Mouse (Mus musculus) left cerebral cortex, adult 2 months (tissue): ENCODE results near the gene Pex26. TPM values are rescaled to one million over a fixed set of nuclear protein-coding genes. Genes with fewer than 3 reads are reported as not detected.

ENCODE experiments used
- DNase-seq, 2 experiments: peaks; one replicate each; pipeline ENCODE4 v3.0.0; 2021 to 2022; ENCODE audit warnings: low spot score in 2 of 2, mixed read lengths in 1 of 2; ENCODE audit errors: extremely low spot score in 1 of 2
- H3K27ac ChIP-seq: fragments of 200-600 bp; 2 replicates; pipeline ENCODE4 v1.8.1; 2022
- H3K4me3 ChIP-seq: fragments of 200-600 bp; 2 replicates; pipeline ENCODE4 v1.8.1; 2022
- CTCF ChIP-seq: fragments of 200-600 bp; IDR thresholded peaks from 2 replicates; pipeline ENCODE4 v1.8.1; 2022; ENCODE audit warnings: antibody characterized with exemption, mild to moderate bottlenecking, moderate library complexity
- intact Hi-C: fragments of 180-260 bp; cut with DNase I; formaldehyde crosslinking; loops from one replicate; pipeline ENCODE4 v1.15.1; 2025
- total RNA-seq, 2 experiments: library from RNA; stranded (reverse); gene quantifications; 2 replicates each; pipeline ENCODE4 v1.2.3; 2021

Pex26 gene
- total RNA-seq, 2 experiments from 2014 or later = 15.0 to 15.1 TPM

DNA sequence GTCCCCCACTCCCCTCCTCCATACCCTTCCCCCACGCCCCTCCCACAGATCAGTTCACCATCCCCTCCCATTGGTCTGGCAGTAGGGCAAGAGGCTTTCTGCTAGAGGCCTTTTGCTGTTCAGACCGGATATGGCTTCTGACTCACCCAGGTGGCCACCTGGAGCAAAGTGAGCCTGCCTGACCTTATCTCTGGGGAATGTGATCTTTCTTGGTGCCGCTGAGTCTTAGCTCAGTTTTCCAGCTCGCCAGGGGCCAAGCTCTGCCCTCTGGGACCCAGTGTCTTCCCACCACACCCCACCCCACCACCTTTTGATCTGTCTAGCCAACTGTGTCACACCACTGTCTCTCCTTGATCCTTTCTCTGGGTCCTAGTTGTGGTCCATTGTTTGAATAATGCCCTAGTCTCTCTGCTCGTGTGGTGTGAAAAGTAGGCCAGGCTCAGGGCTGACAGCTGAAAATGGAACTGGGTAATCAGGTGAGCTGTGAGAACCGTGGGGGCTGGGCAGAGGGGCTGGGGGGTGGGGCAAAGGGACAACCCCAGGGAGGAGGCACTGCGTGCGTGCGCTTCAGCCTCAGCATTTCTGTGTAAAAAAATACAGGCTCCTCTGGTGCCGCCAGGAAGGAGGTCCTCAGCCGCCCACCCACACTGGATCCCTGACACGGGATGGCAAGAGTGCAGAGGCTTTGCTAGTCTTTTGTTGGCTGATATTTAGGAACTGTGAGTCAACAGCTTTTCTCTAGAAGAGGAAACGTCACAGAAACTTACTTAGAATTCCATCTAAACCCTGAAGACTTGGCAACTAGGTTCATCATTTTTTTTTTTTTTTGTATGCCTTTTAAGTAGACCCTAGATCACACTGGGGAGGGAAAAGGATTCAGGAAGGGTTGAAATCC, 10.8 kb downstream of the Pex26 start:
- no peak overlapping the region for H3K4me3 ChIP-seq
- H3K27ac ChIP-seq = no peak overlapping the region; the same call in 1 of the 2 replicates
- no peak for TF ChIP-seq CTCF
- DNase-seq = no peak
- intact Hi-C loops = no loop called here

DNA sequence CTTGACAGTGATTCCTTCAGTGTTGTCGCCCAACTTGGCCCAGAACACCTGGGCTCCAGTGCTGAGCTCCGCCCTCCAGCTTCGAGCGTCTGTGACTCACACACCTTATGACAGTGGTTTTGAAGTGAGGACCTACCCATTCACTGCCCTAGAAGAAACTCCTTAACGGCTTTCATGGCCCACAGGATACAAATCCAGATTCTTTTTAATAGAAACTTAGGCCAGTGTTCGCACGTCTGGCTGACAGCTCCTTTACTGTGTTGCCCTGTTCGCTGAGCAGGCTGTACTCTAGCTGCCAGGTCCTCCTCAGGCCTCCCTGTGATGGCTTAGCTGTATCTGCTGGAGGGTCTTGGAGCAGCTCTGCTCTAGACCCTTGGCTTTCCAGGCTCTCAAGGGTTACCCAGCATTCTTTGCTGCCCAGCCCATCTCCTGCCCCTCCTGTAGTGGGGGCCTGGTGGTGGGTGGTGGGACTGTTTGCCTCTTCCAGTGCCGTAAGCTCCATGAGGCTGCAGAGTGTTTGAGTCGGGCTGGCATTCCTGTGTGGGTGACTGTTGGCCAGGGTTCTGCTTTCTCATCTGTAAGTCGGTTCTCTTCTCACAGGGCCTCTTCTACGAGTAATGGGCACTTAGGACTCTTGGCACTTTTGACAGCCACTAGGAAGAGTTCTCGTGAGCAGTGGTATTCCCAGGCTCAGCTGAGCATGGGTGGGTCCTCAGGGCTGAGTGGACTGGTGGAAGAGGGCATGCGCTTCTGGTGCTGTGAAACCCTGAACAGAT, 11.7 kb downstream of the Pex26 start:
- intact Hi-C loops = no loop called here
- Histone ChIP-seq H3K4me3 (no peak overlapping the region), H3K27ac (peak overlapping the region; percentile 28; the same call in 1 of the 2 replicates)
- DNase-seq = peak in 1 of 2 experiments; percentile 38
- no peak; the same call in 1 of the 2 replicates for TF ChIP-seq CTCF

DNA sequence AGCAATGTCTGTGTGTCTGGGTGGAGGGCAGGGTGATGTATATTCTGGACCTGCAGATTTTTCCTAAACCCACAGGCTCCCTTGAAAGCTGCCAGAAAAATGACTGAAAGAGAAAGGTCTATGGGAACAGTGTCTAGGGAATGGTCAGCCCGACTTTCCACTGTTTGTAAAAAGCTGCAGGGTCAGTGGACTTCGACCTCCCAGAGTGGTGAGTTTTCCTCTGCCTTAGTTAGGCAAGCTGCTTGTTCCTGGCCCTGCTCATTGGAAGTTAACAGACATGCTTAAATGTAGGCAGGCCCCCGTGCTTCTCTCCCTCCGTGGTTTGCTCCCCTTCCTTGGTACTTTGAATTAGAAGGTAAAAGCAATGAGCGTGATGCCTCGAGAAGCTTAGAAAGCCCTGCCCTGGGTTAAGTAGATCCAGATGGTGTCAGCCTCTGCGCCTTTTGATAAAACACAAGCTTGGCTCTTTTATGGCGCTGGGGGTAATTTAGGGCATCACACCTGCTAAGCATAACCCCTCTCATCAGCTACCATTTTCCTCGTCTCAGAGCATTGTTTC, 14.4 kb downstream of the Pex26 start:
- Histone ChIP-seq H3K4me3 (no peak overlapping the region), H3K27ac (no peak overlapping the region)
- DNase-seq = no peak
- intact Hi-C loops = no loop called here
- TF ChIP-seq CTCF = no peak

DNA sequence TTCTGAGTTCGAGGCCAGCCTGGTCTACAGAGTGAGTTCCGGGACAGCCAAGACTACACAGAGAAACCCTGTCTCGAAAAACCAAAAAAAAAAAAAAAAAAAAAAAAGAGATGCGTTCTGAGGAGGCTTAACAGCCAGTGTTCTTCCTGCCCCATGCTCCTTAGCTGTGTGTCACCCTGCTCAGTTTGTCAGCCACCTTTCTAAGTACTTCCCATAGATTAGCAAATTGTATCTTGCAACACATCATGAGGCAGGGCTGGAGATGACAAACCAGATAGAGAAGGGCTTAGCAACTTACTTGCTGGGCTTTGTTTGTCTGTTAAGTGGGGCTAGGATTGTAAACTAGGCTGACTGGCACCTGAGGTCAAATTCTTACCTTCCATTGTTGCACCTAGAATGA, 17.0 kb downstream of the Pex26 start:
- TF ChIP-seq CTCF = no peak
- Histone ChIP-seq H3K4me3 (no peak overlapping the region), H3K27ac (no peak overlapping the region)
- DNase-seq = no peak
- intact Hi-C loops = no loop called here

DNA sequence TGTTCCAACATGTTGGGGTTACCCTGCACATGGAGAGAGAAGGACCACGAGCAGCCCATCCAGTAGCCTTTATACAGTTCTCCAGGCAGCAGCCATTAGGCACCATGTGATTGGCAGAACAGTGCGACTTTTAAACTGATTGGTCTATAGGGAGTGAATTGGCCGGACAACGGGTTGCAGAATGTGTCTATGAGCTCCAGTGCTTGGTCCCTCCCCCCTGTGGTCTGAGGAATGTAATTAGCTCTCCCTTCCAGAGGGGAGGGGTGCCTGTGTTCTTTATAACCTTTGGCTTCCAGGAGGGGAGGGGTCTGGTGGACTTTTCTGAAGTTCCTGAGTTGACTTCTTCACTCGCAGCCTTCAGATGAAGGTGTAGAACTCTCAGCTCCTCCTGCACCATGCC, 18.6 kb downstream of the Pex26 start:
- intact Hi-C loops = no loop called here
- Histone ChIP-seq H3K27ac (no peak overlapping the region), H3K4me3 (no peak overlapping the region)
- DNase-seq = no peak
- TF ChIP-seq CTCF = no peak

DNA sequence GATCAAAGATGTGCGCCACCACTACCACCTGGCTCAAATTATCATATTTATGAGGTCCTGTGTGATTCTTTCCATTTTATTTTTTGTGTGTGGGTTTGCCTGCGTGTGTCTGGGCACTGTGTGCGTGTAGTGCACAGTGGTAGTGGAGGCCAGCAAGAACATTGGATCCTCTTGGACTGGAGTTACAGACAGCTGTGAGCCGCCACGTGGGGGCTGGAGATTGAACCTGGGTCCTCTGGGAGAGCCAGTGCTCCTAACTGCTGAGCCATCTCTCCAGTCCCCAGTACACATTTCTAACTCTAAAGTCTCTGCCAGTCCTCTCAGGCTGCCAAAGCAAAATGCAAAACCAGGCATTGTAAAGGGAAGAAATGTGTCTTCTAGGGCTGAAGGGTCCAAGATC, 23.0 kb downstream of the Pex26 start:
- no peak overlapping the region for H3K27ac ChIP-seq
- no peak for DNase-seq
- no peak for TF ChIP-seq CTCF
- intact Hi-C loops = no loop called here
- no peak overlapping the region for H3K4me3 ChIP-seq

DNA sequence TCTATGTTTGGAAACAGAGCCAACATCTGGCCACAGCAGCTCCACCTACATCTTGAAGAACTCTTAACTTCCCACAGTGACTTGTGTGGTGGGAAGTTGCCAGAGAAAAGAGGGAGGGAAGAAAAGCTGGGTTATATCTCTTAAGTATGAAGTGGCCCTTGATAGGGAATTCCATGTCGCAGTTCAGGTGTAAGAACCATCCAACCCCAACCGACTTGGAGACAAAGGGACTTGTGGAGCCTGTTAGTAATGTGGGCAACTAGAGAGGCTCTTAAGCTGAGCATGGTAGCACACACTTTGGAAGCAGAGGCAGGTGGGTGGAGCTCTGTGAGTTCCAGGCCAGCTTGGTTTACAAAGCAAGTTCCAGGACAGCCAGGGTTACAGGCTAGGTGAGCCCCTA, 26.1 kb downstream of the Pex26 start:
- TF ChIP-seq CTCF = no peak
- Histone ChIP-seq H3K4me3 (no peak overlapping the region), H3K27ac (peak overlapping the region; percentile 76; the same call in 1 of the 2 replicates)
- no peak for DNase-seq
- intact Hi-C loops = no loop called here

DNA sequence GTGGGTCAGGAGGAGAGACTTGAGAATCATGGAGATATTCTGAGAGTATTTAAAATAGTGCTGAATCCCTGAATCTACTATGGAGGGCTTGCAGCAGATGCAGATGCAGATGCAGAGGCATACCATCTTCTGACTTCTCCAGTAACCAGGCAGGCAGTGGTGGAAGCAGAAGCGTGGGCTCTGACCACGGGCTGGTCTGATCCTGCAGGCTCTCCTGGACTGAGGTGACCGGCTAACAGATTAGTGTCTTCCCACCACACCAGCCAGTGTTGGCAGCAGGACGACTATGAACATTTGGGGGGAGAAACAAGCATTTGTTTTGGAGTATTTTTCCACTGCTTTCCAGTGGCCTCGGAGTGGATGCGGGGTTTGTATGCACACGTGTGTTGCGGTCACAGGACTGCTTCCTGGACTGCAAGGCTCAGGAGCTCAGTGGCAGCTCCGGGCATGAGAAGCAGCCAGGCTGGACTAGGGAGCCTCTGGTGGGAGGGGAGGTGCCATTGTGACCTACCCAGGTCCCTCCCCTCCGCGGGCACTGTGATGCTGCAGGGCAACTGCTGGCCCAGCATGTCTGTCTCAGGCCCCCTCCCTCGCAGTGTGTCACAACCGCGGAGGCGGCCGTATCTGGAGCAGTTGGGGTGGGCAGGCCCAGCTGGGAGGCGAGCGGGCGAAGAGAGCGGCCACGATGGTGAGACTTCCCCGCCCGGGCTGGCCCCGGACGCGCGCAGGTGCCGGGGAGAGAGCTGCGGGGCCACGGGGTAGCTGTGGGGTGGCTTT, 26.9 kb downstream of the Pex26 start, which contains the start of gene Tuba8:
Gene Tuba8, plus strand, starts transcription at position 548 of the 777 bp plus-strand sequence.
- Histone ChIP-seq H3K27ac (peak within 1 kb of the TSS; percentile 76), H3K4me3 (peak within 1 kb of the TSS; percentile 53)
- TF ChIP-seq CTCF = no peak
- intact Hi-C loops = no loop called here
- DNase-seq = peak; percentile 54 to 81

DNA sequence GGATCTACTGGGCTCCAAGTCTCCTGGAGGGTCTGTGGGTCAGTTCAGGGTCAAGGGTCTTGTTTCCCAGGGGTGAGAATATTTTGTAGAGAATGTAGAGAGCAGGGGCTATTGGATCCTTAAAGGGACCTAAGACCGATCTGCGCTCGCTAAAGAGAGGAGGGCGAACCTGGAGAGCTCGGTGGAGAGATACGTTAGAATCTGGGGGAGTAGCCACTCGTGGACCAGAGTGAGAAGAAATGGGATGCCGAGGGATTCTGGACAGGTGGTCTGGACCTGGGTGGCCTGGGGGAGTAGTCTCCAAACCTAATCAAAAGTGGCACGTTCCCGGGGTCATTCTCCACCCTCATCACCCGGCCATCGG, 27.4 kb downstream of the Pex26 start:
- no peak for TF ChIP-seq CTCF
- intact Hi-C loops = no loop called here
- Histone ChIP-seq H3K27ac (peak overlapping the region; percentile 76; the same call in 1 of the 2 replicates), H3K4me3 (peak overlapping the region; percentile 53)
- no peak for DNase-seq

DNA sequence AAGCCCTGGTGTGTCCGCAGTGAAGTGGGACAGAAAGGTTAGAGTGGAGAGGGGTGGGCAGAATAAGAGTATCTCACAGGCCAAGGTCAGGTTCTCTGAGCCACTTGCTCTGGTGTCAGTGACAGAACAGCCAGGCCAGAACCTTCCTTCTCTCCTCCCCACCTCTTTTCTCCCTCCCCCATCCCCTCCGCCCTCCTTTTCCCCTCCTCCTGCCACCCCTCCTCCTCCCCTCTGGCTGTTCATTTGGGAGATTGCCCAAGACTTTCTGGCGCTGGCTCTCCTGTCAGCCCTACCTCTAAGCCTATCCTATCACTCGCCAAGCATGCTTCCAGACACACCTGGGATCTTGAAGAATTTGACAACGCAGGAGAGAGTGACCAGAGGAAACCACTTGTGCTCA, 28.3 kb downstream of the Pex26 start:
- intact Hi-C loops = no loop called here
- Histone ChIP-seq H3K27ac (no peak overlapping the region; the same call in 1 of the 2 replicates), H3K4me3 (peak overlapping the region; percentile 53)
- DNase-seq = no peak
- no peak for TF ChIP-seq CTCF

DNA sequence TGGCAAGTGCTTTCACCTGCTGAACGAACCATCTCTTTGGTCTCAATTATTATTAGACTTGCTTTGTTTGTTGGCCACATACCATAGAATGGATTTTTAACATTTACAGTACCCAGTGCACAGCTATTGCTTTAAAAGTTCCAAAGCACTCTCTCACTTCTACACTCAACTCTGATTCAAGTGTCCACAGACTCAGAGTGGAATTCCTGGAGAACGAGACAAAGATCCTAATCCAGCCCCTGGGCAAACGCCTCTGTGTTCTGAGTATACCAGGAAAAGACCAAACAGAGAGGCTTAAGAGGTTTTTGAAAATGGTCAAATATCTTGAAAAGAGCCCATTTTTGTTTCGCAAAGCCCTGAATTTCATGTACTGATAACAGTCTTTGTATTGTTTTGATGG, 29.5 kb downstream of the Pex26 start:
- no peak for DNase-seq
- no peak for TF ChIP-seq CTCF
- no peak overlapping the region for H3K27ac ChIP-seq
- intact Hi-C loops = no loop called here
- no peak overlapping the region for H3K4me3 ChIP-seq

DNA sequence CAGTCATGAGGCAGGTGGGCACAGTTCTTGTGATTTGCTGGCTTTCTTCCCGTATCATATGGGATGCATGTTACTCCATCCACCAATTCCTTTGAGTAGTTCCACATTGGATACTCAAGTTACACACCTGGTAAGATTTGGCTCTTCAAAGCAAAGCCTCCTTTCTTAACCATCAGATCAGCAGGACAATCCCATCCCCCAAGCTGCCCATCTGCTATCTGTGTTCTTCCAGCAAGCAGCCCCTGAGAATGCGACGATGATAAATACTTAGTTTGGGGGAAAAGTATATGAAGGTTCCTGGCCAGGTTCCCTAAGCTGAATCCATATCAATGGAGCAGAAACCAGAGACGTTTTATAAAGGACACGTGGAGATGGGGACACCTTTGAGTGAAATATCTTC, 30.8 kb downstream of the Pex26 start:
- DNase-seq = no peak
- Histone ChIP-seq H3K27ac (no peak overlapping the region), H3K4me3 (no peak overlapping the region)
- intact Hi-C loops = no loop called here
- TF ChIP-seq CTCF = no peak
